Mouse (Mus musculus) induced T-regulatory cell, adult 2 months (primary cell): Measurements from ENCODE around the gene Vps13a.

Experiments used
- DNase-seq: peaks from one replicate; pipeline ENCODE4 v3.0.0-alpha.2; 2012; ENCODE audit warnings: low read depth

Gene Vps13a

GRCm38 (mm10) chr19:16757439-16757838 is 23.3 kb downstream of the Vps13a start:
- peak; percentile 10 for DNase-seq

DNA sequence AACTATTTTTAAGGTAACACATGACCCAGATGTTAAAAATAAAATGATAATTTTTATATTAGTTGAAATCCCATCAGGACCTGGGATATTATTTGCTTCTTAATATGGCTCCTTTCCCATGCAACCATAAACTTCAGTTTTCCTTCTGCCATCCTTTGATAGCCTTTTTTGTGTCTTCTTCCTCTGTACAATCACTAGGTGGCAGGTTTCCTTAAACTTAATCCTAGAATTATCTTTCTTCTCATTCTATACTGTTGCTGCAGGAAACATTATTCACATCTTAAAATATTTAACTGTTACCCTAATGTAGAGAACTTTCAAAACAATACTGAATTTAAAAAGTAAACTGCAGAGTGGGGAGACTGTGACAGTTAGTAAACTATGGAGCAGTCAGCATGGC is 24.9 kb downstream of the Vps13a start:
- DNase-seq = no peak

DNA sequence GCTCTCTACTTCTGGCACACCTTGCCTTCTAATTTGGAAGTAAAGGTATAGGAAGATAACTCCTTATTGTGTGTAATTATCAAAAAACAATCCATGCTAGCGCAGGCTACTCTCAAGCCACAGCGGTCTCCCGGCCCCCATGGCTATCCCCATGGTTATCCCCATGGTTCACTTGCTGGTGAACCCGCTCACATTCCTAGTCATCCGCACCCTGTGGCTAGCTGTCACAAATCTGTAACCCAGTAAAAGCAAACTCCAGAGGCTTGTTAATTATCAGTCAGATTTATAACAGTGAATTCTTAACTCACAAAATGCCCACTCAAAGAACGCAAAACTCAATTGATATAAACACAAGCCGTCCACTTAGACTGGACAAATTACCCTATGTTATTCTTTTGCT is 25.5 kb downstream of the Vps13a start:
- no peak for DNase-seq

DNA sequence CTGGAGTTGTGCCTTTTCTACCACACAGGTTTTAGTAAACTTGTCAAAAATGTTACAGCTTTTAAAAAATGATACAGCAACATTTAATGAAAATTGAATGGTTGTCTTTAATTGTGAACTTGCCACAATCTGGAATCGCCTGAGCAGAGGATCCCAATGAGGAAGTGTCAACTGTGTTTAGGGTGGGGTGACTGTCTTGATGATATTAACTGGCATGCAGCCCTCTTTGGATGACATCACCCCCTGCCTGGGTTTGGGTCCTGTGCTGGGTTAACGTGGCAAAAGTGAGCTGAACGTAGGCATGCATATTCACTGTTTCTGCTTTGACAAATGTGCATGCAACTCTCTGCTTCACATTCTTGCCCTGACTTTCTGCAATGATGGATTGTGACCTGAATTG is 27.6 kb downstream of the Vps13a start:
- no peak for DNase-seq

GRCm38 (mm10) chr19:16736854-16737253 is 43.9 kb downstream of the Vps13a start:
- DNase-seq = no peak

- no peak for DNase-seq
Measured at GRCm38 (mm10) chr19:16728729-16729128, 52.0 kb downstream of the Vps13a start.

DNA sequence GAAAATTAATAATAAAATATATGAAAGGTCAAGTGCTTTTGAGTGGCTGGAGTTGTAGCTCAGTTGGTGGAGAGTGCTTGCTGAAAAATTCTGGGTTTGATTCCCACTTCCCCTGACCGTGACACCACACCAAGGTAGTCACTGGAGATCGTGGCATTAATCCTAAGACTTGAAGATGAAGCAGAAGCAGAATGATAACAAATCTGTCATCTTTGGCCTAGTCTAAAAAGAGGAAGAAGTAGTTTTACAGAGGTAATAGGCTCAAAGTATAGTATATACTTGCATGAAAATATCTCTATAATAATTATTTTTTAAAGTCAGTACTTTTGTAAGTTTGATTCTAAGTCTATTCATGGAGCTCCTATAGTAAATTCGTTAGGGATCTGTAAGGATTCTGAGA is 65.5 kb downstream of the Vps13a start:
- DNase-seq = no peak

GRCm38 (mm10) chr19:16701790-16702189 is 78.9 kb downstream of the Vps13a start:
- DNase-seq = no peak

GRCm38 (mm10) chr19:16684922-16685321 is 95.8 kb downstream of the Vps13a start:
- DNase-seq = no peak

DNA sequence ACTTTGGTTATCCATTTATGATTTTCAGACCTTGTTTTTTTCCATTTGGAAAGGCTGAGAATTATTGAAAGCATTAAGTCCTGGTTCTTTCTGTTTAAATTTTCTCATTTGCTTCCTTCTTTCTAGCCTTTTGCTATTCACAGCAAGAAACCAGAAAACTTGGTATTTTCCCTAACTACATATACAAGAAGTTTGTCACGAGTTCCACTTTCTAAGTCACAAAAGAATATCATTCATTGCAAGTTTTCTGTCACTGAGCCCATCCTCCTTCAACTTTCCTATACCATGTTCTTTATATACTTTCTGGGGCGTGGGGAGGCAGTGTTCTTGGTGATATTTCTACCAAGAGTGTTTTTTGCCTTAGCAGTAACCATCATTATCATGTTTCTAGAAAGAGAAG is 96.5 kb downstream of the Vps13a start:
- DNase-seq = no peak

GRCm38 (mm10) chr19:16625610-16626395 is 154.9 kb downstream of the Vps13a start:
- no peak for DNase-seq

DNA sequence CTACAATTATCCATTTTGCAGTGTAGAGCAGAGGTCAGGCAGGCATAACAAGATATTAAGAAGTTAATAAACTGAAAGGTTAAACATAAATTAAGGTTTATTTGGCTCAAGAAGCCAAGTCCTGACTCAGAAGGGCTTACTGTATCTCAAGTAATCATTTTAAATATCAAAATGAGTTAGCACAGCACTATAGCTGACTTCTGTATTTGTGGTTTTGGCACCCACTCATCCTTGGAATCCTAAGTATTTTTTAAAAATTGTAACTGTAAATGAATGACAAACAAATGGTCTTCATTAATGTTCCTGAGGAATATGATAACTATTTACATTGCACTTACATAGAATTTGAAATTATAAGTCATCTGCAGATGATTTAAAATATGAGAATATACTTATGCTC is 155.7 kb downstream of the Vps13a start:
- DNase-seq = no peak

GRCm38 (mm10) chr19:16623154-16623553 is 157.6 kb downstream of the Vps13a start:
- no peak for DNase-seq

DNA sequence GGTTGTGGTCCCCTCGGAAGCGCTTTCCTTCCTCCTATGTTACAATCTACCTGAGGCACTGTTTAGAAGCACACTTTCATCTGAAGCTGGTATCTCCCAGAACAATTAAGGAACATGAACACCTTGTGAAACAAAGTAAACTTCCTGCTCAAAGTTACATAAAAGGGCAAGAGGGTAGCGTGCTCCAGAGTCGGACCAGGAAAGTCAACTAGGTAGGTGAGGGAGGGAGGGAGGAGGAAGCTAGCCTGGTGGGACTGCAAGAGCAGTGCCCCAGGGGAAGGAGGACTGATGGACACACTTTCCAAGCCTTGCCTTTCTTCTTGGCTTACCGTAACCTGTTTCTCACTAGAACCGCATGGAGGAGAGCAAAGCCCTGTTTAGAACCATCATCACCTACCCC is 173.1 kb downstream of the Vps13a start:
- DNase-seq = no peak

GRCm38 (mm10) chr19:16602026-16602425 is 178.7 kb downstream of the Vps13a start:
- DNase-seq = no peak

DNA sequence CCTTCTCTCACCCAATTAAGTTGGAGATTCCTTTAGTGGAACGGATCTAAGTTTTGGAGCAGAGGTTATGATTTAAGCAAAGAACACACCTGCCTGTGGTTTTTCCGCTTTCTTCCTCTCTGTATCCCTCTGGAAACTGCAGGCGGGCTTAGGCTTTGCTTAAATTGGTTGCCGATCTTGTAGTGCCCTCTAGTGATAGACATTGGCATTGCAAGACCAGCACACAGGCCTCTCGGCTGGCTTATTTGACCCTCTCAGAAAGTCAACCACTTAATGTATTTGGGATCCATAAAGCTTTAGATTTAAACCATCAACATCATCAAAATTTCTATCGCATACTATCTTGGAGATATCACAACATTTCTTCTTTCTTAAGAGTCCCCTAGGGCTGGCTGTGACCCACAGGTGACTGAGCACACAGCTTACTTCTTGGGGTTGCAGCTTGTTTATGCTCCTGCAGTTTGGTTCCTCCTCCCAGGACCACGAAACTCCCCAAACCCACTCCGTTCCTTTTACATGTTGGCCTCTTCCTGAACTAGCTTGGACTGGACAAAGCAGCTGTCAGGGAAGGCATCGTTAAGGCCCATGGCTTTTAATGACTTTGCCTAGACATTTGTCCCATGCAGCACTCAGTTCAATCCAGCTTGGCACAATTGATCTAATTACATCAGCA is 181.3 kb downstream of the Vps13a start:
- peak; percentile 82 for DNase-seq

GRCm38 (mm10) chr19:16598653-16599297 is 182.0 kb downstream of the Vps13a start:
- DNase-seq = peak; percentile 5

- no peak for DNase-seq
Measured at GRCm38 (mm10) chr19:16597216-16597615, 183.5 kb downstream of the Vps13a start.

GRCm38 (mm10) chr19:16593975-16594317 is 186.8 kb downstream of the Vps13a start:
- DNase-seq = no peak

- DNase-seq = no peak
Measured at GRCm38 (mm10) chr19:16593256-16593974, 187.3 kb downstream of the Vps13a start.

DNA sequence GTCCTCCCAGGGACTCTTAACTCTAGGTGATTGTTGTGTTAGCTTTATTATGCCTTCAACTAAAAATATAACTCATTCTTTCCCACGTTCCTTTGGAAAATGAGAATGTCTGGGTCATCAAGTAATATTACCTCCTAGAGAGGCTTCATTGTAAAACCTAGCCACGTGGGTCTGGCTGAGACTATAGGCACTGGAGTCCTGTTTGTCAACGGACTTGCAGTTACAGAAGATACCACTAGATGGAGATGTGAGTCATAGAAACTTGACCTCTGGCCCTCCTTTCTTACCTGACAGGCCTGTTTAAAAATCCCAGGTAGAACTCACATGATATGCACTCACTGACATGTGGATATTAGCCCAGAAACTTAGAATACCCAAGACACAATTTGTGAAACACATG is 195.4 kb downstream of the Vps13a start:
- peak; percentile 74 for DNase-seq

- DNase-seq = no peak
Measured at GRCm38 (mm10) chr19:16584546-16584945, 196.2 kb downstream of the Vps13a start.

DNA sequence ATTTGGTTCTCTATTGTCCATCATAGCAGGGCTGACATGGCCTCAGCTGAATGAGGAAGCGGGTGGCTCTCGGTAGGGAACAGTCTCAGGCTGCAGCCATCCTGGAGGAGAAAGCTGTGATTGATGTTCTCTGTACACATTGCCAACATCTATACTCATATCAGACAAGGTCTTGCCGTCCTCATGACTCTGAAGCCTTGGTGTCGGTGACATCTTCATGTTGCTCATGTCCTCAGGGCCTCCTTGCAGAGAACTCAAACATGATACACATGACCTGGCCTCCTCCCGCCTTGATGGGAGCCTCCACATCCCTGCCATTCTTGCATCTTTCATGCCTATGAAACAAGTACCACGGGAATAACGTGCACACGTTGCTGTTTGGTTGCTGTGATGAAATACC is 200.2 kb downstream of the Vps13a start:
- no peak for DNase-seq
